Mouse (Mus musculus) forebrain, embryonic 13.5 days (tissue): ENCODE results near the gene F13a1. TPM values are rescaled to one million over a fixed set of nuclear protein-coding genes. Genes with fewer than 3 reads are reported as not detected.

Experiments used
- ATAC-seq: fragments of 200-750 bp; cut with Nextera tagmentation; 2 replicates; pipeline ENCODE4 v1.8.0; 2017
- H3K27ac ChIP-seq: fragments of 300-500 bp; sonication (generic); 2 replicates; pipeline ENCODE4 v1.5.1; 2015; ENCODE audit warnings: inconsistent platforms, mild to moderate bottlenecking, moderate library complexity
- H3K27me3 ChIP-seq: fragments of 300-500 bp; sonication (generic); 2 replicates; pipeline ENCODE4 v1.6.1; 2015; ENCODE audit warnings: mild to moderate bottlenecking, inconsistent platforms
- H3K36me3 ChIP-seq: fragments of 300-500 bp; sonication (generic); 2 replicates; pipeline ENCODE4 v1.6.1; 2015; ENCODE audit warnings: mild to moderate bottlenecking, inconsistent platforms; ENCODE audit not compliant: poor library complexity, severe bottlenecking
- H3K4me1 ChIP-seq: fragments of 300-500 bp; sonication (generic); 2 replicates; pipeline ENCODE4 v1.6.1; 2015; ENCODE audit warnings: inconsistent platforms
- H3K4me2 ChIP-seq: fragments of 300-500 bp; sonication (generic); 2 replicates; pipeline ENCODE4 v1.6.1; 2015; ENCODE audit warnings: inconsistent platforms, mild to moderate bottlenecking, moderate library complexity
- H3K4me3 ChIP-seq: fragments of 300-500 bp; sonication (generic); 2 replicates; pipeline ENCODE4 v1.5.1; 2015; ENCODE audit warnings: mild to moderate bottlenecking, inconsistent platforms
- H3K9ac ChIP-seq: fragments of 300-500 bp; sonication (generic); 2 replicates; pipeline ENCODE4 v1.6.1; 2015; ENCODE audit warnings: mild to moderate bottlenecking, inconsistent platforms
- H3K9me3 ChIP-seq: fragments of 300-500 bp; sonication (generic); replicated peaks from 2 replicates; pipeline ENCODE4 v1.6.1; 2016; ENCODE audit warnings: inconsistent platforms
- WGBS: fragments of 180-500 bp; shearing (Covaris S2); methylation state at CpG from one replicate; pipeline ENCODE4 v1.1.7; 2015; 5-methylcytosine and 5-hydroxymethylcytosine counted together
- polyA plus RNA-seq: library from polyadenylated mRNA; unstranded; fragments of >200 nt; fragmentation: Nextera tagmentation; extraction: Ambion mirVana; gene quantifications from 2 replicates; pipeline ENCODE4 v1.2.1, GENCODE M21; 2015

Gene F13a1
- polyA plus RNA-seq, 1 experiment from 2014 or later: 5.9 TPM

DNA sequence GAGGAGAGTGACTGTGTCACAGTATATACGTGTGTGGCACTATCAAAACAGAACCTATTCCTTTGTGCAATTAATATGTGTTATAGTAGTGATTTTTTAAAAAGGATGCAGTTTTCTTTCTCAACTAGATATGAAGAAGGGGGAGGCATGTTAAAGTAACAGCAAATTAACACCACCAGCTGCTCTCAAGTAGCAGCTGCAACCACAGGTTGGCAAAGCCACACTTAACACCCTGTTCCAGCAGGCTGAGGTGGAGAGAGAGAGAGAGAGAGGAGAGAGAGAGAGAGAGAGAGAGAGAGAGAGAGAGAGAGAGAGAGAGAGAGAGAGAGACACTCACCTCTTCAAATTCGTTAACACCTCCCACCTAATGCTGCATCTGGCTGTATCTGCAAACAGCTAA lies 28.5 kb downstream of the F13a1 start:
- Histone ChIP-seq H3K4me1 (no peaks in the 10 kb centered on the region), H3K9ac (no peak overlapping the region), H3K27me3 (no peaks in the 10 kb centered on the region), H3K9me3 (no peaks in the 10 kb centered on the region), H3K4me2 (no peak overlapping the region), H3K4me3 (no peak overlapping the region), H3K27ac (no peak overlapping the region), H3K36me3 (no peaks in the 10 kb centered on the region)
- no peak for ATAC-seq
- 89% methylated on average over 2 of the region's 2 CpGs for WGBS

- WGBS: 95% methylated on average over 5 of the region's 5 CpGs
- no peaks in the 10 kb centered on the region for H3K27me3 ChIP-seq
- no peak overlapping the region for H3K4me3 ChIP-seq
- no peak overlapping the region for H3K27ac ChIP-seq
- H3K9me3 ChIP-seq: no peaks in the 10 kb centered on the region
- no peaks in the 10 kb centered on the region for H3K4me1 ChIP-seq
- no peak overlapping the region for H3K4me2 ChIP-seq
- ATAC-seq: no peak
- H3K9ac ChIP-seq: no peak overlapping the region
- no peaks in the 10 kb centered on the region for H3K36me3 ChIP-seq
Measured at GRCm38 (mm10) chr13:37010771-37011170, 39.3 kb downstream of the F13a1 start.

DNA sequence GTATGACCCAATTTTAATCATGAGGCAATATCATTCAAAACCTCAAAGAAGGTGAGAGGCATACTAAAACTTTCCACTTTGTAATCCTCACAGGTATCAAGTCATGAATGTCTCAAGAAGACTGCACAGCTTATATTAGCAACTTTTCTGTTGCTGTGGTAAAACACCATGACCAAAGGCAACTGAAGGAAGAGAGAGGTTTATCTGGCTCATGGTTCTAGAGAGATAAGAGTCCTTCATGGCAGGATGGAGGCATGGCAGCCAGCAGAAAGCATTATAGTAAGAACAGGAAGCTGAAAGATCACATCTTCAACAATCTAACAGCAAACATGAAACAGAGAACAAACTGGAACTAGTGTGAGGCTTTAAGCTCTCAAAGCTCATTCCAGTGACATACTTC lies 43.8 kb downstream of the F13a1 start:
- no peaks in the 10 kb centered on the region for H3K9me3 ChIP-seq
- no peaks in the 10 kb centered on the region for H3K27me3 ChIP-seq
- H3K4me1 ChIP-seq: no peaks in the 10 kb centered on the region
- no peaks in the 10 kb centered on the region for H3K36me3 ChIP-seq
- H3K27ac ChIP-seq: no peak overlapping the region
- no peak overlapping the region for H3K4me3 ChIP-seq
- H3K9ac ChIP-seq: no peak overlapping the region
- no peak for ATAC-seq
- no peak overlapping the region for H3K4me2 ChIP-seq

DNA sequence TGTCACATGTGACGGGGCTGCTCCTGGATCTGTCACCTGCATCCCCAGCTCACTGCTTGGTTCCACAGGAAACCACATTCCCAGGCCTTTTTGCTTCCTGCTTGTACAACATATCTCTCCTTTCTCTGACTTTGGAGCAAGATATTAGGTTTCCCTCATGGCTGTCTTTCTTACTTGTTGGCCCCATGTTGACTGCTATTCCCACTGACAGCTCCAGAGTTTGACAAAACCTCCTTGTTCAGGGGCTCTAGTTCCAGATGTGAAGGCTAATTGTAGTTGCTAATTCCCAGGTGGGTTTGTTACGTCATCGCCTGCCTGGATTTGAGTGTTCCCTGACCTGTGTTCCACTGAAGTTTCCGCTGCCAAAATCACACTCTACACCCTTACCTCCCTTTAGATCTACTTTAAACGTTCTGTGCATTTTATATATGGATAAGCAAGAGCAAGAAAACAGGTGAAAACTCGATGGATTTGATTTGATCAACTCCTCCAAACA lies 50.8 kb downstream of the F13a1 start:
- Histone ChIP-seq H3K4me1 (no peaks in the 10 kb centered on the region), H3K4me2 (no peak overlapping the region), H3K9me3 (no peaks in the 10 kb centered on the region), H3K9ac (no peak overlapping the region), H3K27ac (no peak overlapping the region), H3K36me3 (no peaks in the 10 kb centered on the region), H3K4me3 (no peak overlapping the region), H3K27me3 (no peaks in the 10 kb centered on the region)
- ATAC-seq: no peak
- 86% methylated on average over 6 of the region's 6 CpGs for WGBS

GRCm38 (mm10) chr13:36993593-36993992 lies 56.5 kb downstream of the F13a1 start:
- Histone ChIP-seq H3K9me3 (no peaks in the 10 kb centered on the region), H3K27me3 (no peaks in the 10 kb centered on the region), H3K27ac (no peak overlapping the region), H3K4me3 (no peak overlapping the region), H3K4me1 (no peaks in the 10 kb centered on the region), H3K36me3 (no peaks in the 10 kb centered on the region), H3K4me2 (no peak overlapping the region), H3K9ac (no peak overlapping the region)
- 91% methylated on average over 5 of the region's 5 CpGs for WGBS
- no peak for ATAC-seq

DNA sequence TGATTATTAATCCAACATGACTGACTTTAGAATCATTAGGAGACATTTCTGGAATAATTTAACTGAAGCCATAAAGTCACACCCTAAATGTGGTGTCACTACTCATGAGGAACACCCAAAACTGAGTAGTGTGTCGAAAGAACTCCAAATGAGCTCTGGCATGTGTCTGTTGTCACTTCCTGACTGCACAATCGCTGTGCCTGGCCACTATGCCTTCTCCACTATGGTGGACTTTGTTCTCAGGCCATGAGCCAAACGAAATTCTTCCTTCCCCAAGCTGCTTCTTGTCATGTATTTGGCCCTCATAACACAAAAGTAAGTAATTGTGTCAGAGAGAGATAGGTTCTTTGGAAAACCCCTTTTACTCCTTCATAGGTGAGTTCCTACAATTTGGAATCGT lies 61.7 kb downstream of the F13a1 start:
- ATAC-seq: no peak
- H3K9me3 ChIP-seq: no peaks in the 10 kb centered on the region
- H3K36me3 ChIP-seq: no peaks in the 10 kb centered on the region
- no peak overlapping the region for H3K4me3 ChIP-seq
- H3K9ac ChIP-seq: no peak overlapping the region
- H3K27ac ChIP-seq: no peak overlapping the region
- H3K4me1 ChIP-seq: no peaks in the 10 kb centered on the region
- H3K4me2 ChIP-seq: no peak overlapping the region
- 83% methylated on average over 4 of the region's 4 CpGs for WGBS
- no peaks in the 10 kb centered on the region for H3K27me3 ChIP-seq

GRCm38 (mm10) chr13:36973016-36973415 lies 77.0 kb downstream of the F13a1 start:
- Histone ChIP-seq H3K36me3 (no peaks in the 10 kb centered on the region), H3K9me3 (no peaks in the 10 kb centered on the region), H3K27me3 (no peaks in the 10 kb centered on the region), H3K4me3 (no peak overlapping the region), H3K4me1 (no peaks in the 10 kb centered on the region), H3K4me2 (no peak overlapping the region), H3K27ac (no peak overlapping the region), H3K9ac (no peak overlapping the region)
- 87% methylated on average over 2 of the region's 2 CpGs for WGBS
- no peak for ATAC-seq

DNA sequence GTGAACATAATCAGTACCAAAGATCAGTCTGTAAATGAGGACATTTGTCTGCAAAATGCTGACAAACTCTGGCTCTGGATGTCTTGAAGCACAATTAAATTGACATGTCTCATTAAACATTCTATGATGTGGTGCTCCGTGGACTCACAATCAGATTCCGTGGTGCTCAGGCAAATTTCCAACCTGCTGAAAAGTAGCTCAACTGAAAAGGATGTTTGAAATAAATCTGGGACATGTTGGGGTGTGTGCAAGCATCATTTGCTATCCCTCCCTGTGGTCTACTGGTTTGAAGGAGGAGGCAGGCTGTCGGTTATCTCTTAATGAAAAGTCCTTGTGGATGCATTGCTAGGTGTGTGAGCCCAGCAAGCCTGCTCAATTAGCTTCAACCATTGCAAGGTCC lies 77.8 kb downstream of the F13a1 start:
- H3K27me3 ChIP-seq: no peaks in the 10 kb centered on the region
- H3K27ac ChIP-seq: no peak overlapping the region
- no peak for ATAC-seq
- 68% methylated on average over 3 of the region's 3 CpGs for WGBS
- no peaks in the 10 kb centered on the region for H3K9me3 ChIP-seq
- H3K4me2 ChIP-seq: no peak overlapping the region
- no peaks in the 10 kb centered on the region for H3K4me1 ChIP-seq
- H3K4me3 ChIP-seq: no peak overlapping the region
- no peaks in the 10 kb centered on the region for H3K36me3 ChIP-seq
- H3K9ac ChIP-seq: no peak overlapping the region

DNA sequence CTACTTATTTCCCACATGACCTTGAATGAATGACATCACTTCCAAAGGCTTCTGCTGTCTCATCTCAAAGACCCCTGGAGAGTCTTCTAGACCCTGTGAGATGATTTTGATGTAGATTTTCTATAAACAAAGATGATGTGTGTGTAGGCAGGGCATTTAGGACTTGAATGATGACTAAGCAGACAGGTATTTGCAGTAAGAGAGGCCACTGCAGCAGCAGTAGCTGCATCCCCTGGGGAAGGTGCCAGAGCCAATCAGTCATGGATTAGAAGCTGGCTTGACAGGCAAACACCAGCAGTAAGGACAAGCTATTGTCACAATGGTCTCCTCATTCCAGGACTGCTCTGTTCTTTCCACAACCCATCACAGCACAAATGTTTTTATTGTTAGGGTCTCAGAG lies 87.1 kb downstream of the F13a1 start:
- no peak for ATAC-seq
- Histone ChIP-seq H3K4me2 (no peak overlapping the region), H3K27ac (no peak overlapping the region), H3K4me3 (no peak overlapping the region), H3K36me3 (no peaks in the 10 kb centered on the region), H3K9ac (no peak overlapping the region), H3K4me1 (no peaks in the 10 kb centered on the region), H3K9me3 (no peaks in the 10 kb centered on the region), H3K27me3 (no peaks in the 10 kb centered on the region)

GRCm38 (mm10) chr13:36958996-36959395 lies 91.0 kb downstream of the F13a1 start:
- Histone ChIP-seq H3K27ac (no peak overlapping the region), H3K4me2 (no peak overlapping the region), H3K9ac (no peak overlapping the region), H3K9me3 (no peaks in the 10 kb centered on the region), H3K4me1 (no peaks in the 10 kb centered on the region), H3K27me3 (no peaks in the 10 kb centered on the region), H3K4me3 (no peak overlapping the region), H3K36me3 (no peaks in the 10 kb centered on the region)
- no peak for ATAC-seq
- WGBS: 69% methylated on average over 3 of the region's 3 CpGs

- 90% methylated on average over 3 of the region's 3 CpGs for WGBS
- no peak overlapping the region for H3K27ac ChIP-seq
- no peaks in the 10 kb centered on the region for H3K27me3 ChIP-seq
- H3K4me1 ChIP-seq: no peaks in the 10 kb centered on the region
- H3K4me2 ChIP-seq: no peak overlapping the region
- no peaks in the 10 kb centered on the region for H3K36me3 ChIP-seq
- ATAC-seq: no peak
- no peak overlapping the region for H3K9ac ChIP-seq
- no peaks in the 10 kb centered on the region for H3K9me3 ChIP-seq
- H3K4me3 ChIP-seq: no peak overlapping the region
Measured at GRCm38 (mm10) chr13:36954937-36955336, 95.1 kb downstream of the F13a1 start.

DNA sequence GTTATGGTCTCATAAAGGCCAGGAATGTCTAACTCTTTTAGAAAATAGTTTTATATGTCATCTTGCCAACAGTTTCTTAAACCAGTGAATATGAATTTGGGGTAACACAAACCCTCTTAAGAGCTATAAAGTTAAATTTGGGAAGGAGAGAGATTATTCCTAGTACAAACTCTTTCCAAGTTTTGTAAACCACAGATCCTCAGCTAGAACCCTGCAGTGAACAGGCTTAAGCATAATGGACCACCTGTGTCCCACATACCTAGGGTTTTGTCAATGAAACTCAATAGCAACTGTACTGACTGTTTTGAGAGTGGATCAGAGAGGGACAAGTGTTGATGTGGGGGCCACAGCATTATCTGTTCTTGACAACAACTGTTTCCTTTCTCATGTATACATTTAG lies 96.4 kb downstream of the F13a1 start:
- Histone ChIP-seq H3K36me3 (no peaks in the 10 kb centered on the region), H3K4me1 (no peaks in the 10 kb centered on the region), H3K27ac (no peak overlapping the region), H3K4me2 (no peak overlapping the region), H3K9me3 (no peaks in the 10 kb centered on the region), H3K4me3 (no peak overlapping the region), H3K9ac (no peak overlapping the region), H3K27me3 (no peaks in the 10 kb centered on the region)
- no peak for ATAC-seq

DNA sequence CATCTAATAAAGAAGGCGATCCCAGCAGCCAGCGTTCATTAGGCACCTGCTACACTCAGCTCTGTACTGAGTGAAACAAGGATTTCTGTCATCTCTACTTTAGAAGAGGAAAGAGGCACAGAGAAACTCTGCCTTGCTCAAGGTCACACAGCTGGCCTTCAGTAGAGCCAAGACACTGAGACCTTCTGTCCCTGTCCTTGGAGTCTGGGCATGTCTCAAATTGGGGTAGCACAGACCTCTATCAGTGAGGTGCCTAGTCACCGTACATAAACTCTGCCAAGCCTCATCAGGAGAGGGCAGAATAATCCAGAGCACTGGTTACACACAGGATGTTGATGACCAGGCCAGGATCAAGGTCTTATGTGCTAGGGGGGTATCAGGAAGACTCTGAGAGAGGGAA lies 108.2 kb downstream of the F13a1 start:
- no peak for ATAC-seq
- no peaks in the 10 kb centered on the region for H3K27me3 ChIP-seq
- no peak overlapping the region for H3K27ac ChIP-seq
- no peak overlapping the region for H3K4me2 ChIP-seq
- no peaks in the 10 kb centered on the region for H3K4me1 ChIP-seq
- H3K9me3 ChIP-seq: no peaks in the 10 kb centered on the region
- H3K36me3 ChIP-seq: no peaks in the 10 kb centered on the region
- WGBS: 82% methylated on average over 3 of the region's 3 CpGs
- no peak overlapping the region for H3K9ac ChIP-seq
- no peak overlapping the region for H3K4me3 ChIP-seq
